Mouse (Mus musculus): Measurements from ENCODE around the gene Dhx35. TPM values are rescaled to one million over a fixed set of nuclear protein-coding genes. Genes with fewer than 3 reads are reported as not detected.

Dhx35 gene
- total RNA-seq, 1 experiment from 2014 or later = 15.4 TPM

DNA sequence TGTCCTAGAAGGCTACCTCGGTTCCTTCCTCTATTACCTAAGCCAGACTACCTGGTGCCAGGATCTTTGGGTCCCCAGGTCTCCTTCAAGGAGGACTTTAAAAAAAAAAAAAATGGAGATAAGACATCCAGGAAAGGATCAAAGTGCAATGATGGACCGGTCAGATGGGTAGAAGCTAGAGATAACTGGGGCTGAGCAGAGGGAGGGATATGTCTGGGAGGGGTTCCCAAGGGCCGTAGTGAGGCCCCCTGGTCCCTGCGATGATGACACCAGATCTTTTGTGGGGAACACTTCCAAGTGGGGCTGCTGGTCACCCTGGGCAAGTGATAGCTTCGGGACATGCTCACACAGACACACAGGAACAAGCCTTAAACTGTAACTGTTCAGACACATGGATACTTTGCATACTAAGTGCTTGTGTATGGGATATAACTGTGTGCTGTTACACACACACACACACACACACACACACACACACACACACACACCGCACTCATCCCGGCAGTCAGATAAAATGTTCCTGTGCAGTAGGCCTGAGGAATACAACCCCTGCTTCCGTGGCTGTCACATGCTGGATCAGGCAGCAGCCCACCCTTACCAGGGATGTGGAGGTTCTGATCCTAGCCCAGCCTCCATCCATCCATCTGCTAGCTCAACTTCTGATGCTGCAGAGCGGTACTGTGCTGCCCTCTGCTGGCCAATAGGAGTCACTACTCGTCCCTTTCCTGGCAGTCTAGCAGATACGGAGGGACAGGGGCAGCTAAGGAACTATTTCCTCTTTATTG lies 68.9 kb downstream of the Dhx35 start:
- ATAC-seq (ENCODE audit: extremely low read depth, insufficient number of reproducible peaks, low FRiP score, poor library complexity, severe bottlenecking) = peak; percentile 37; the same call in 1 of the 2 replicates

DNA sequence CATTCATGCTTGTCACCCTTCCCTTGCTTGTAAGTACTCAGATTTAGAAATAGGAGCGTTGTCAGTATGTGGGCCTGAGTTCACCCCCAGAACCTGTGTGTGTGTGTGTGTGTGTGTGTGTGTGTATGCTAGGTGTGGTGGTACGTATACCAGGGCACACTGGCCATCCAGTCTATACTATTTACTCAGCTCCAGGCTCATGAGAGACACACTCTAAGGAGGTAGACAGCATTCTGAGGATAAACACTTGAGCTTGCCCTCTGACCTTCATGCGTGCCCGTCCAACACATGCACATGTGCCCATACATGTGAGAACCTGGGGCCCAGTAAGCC lies 69.5 kb downstream of the Dhx35 start:
- ATAC-seq (ENCODE audit: extremely low read depth, insufficient number of reproducible peaks, low FRiP score, poor library complexity, severe bottlenecking) = no peak

DNA sequence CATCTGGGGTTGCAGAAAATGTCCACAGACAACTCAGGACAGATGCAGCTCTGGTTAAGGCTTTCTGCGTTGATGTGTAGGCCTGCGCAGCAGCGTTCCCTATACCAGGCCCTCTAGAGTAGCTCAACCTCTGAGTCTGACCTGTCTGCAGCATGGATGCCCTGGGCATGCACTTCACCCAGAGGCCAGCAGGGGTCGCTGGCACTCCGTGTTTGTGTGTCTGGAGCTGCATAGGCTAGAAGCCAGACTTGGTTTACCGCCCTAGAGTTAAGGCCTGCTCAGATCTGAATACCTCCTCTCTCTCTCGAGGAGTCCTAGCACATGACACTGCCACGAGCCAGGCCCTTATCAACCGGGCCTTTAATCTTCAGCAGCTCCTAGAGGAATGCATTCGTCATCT lies 70.8 kb downstream of the Dhx35 start:
- no peak for ATAC-seq (ENCODE audit: extremely low read depth, insufficient number of reproducible peaks, low FRiP score, poor library complexity, severe bottlenecking)

DNA sequence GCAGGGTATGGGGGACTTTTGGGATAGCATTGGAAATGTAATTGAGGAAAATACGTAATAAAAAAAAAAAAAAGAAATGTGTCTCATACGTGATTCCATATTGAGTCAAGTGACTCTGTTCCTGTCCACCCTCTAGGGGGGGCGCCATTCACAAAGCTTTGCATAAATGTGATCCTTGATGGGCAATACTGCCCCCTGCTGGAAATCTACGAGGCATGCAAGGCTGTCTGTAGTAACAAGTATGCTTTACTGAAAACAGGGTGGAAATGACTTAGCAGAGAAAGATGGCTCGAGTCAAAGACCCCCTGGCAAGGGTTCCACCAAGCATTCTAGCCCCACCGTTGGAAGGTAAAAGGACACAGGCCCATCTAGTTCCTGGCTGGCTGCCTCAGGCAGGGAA lies 92.0 kb downstream of the Dhx35 start:
- ATAC-seq (ENCODE audit: extremely low read depth, insufficient number of reproducible peaks, low FRiP score, poor library complexity, severe bottlenecking) = no peak

DNA sequence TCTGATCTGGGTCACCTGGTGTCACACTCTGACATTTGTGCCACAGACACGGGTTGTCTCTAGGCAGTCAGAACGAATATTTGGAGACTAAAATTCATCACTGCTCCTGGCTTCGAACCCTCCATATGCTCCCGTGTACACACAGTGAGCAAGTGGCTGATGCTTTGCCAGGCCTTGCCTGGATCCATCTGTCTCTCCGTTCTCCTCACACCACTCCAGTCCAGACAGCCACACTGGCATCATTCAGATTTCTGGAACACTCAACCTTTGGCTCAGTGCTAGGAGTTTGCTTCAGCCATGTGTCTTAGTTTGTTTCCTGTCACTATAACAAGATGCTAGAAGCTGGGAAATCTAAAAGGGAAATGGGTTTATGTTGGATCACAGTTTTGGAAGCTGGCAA lies 93.9 kb downstream of the Dhx35 start:
- ATAC-seq (ENCODE audit: extremely low read depth, insufficient number of reproducible peaks, low FRiP score, poor library complexity, severe bottlenecking) = no peak

DNA sequence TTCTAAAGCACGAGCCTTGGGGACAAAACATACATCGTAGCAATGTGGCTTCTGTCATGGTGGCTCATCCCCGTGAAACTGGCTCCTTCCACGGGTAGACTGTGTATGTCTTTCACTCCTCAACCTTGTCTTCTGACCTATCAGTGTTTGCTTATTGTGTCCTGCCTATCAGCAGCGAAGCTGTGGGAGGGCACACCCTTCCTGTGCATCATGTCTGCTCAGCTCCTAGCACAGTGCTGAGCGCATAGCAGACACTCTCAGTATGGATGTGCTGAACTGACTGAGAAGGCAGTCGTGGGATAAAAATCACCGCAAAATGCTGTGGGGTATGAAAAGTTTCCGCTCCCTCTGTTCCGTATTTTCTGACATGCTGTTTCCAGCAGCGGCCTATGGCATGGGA lies 94.6 kb downstream of the Dhx35 start:
- no peak for ATAC-seq (ENCODE audit: extremely low read depth, insufficient number of reproducible peaks, low FRiP score, poor library complexity, severe bottlenecking)

DNA sequence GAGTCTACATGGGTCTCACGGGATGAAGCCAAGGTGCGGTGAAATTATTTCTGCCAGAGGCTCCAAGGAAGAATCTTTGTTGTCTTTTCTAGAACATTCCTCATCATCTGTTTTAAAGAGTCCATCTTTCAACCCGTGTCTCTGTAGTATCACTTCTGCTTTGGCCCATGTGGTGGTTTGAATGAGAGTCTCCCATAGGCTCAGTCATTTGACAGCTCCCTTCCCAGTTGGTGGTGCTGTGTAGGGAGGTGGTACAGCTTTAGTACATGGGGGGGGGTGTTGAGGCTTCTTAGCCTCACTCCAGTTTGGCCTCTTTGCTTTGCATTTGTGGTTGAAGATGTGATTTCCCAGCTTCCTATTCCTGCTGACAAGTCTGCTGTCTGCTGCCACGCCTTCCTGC lies 96.7 kb downstream of the Dhx35 start:
- no peak for ATAC-seq (ENCODE audit: extremely low read depth, insufficient number of reproducible peaks, low FRiP score, poor library complexity, severe bottlenecking)

DNA sequence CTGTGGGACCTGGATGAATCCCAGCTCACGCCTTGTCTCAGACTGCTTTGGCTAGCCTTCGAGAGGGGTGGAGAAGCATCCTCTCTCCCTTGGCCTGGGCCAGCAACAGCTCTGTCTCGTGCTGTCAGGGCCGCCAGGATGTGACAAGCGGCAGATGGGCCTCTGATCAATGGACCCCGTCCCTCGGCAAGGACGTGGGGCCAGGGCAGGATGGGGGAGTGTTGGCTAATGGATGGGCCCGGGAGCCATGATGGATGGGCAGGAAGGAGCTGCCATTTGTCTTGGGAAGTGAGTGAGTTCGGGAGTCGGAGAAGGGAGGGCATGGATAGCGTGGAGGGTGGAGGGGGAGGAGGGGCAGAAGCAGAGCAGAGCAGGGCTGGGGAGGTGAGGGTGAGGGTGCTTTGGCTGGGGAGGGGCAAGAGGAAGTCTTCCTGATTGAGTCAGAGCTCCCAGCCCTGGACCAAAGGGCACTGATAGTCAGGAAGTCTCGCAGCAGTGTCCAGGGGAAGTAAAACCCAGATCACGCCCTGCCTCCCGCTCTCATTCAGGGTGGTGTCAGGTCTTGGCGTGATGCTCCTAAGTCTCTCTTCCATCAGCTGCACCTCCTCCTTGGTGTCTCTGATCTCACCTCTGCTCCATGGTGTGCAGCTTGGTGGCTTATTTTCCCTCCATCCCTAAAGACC lies 98.7 kb downstream of the Dhx35 start:
- no peak for ATAC-seq (ENCODE audit: extremely low read depth, insufficient number of reproducible peaks, low FRiP score, poor library complexity, severe bottlenecking)

DNA sequence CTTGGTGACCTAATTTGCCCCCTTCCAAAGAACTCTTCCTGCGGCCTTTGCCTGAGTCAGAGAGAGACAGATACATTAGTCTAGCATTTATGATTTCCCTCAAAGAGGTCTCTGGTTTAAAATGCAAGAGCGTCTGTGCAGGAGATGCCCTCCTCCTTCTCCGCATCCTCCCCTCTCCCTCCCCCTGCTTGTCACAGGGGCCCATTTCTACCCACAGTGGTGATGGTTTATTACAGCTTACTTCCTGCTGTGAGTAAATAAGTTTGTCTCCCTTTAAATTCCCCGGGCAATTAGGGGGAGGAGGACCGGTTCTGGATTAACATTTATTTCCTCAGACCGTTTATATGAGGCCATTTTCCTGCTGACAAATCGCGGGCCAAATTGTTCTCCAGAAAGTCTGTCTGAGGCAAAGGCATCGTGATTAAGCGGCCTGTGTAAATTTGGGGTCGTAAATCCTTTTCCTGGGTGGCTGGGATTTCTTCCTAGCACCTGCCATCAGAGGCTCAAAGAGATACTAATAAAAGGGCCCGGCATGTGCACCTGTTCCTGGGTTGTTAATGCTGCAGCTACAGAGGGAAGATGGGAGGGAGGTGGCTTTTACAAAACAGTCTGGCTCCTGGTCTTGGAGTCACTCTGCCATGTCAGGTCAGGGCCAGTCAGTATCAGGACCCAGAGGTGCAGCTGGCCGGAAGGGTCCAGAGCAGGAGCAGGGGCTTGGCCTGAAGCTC lies 104.0 kb downstream of the Dhx35 start:
- ATAC-seq (ENCODE audit: extremely low read depth, insufficient number of reproducible peaks, low FRiP score, poor library complexity, severe bottlenecking) = no peak

Other genes with a start within 250 kb of the Dhx35 start
- not detected in 2 replicates for gene Slc32a1, start 184.0 kb upstream of the Dhx35 start, total RNA-seq (2017)
- gene Actr5, start 169.9 kb upstream of the Dhx35 start, total RNA-seq (2017) = 29.6 and 32.8 TPM in 2 replicates
- gene Ppp1r16b, start 129.4 kb upstream of the Dhx35 start, total RNA-seq (2017) = 51.2 and 52.0 TPM in 2 replicates
- 0.12 and 0.49 TPM in 2 replicates for gene Fam83d, start 26.7 kb upstream of the Dhx35 start, total RNA-seq (2017)

Data from neutrophil, adult 5-6 weeks (primary cell).